Mouse (Mus musculus): ENCODE data around the gene Uvssa.

- TF ChIP-seq CHD2 (IDR thresholded peaks at IDR 0.05; ENCODE audit: low read depth, low read length) (no peak), ZNF384 (IDR thresholded peaks at IDR 0.05; ENCODE audit: low read depth, low read length) (no peak), MAFK (IDR thresholded peaks at IDR 0.05; ENCODE audit: insufficient read depth, low read depth, low read length) (no peak)
Measured at GRCm38 (mm10) chr5:33387550-33387949, 9.2 kb downstream of the Uvssa start.
